ENCODE assay signal across 7 mouse cellular contexts in genomic region chr1:36557457-36558011, GRCm38 (mm10). TPM values are rescaled to one million over a fixed set of nuclear protein-coding genes. Genes with fewer than 3 reads are reported as not detected.
DNase-seq lines count a peak whose midpoint lies in the region; ATAC-seq and TF ChIP-seq lines count a peak whose summit lies in the region.

No protein-coding gene starts in this region.

- H3K27ac ChIP-seq in intestine, postnatal 0 days (ENCODE audit: low read depth, low read length), result peak overlapping the region; percentile 90
- H3K27ac ChIP-seq in limb, embryonic 14.5 days (replicated peaks; ENCODE audit: low read depth, low read length), result peak overlapping the region; percentile 99
- H3K27ac ChIP-seq in midbrain, embryonic 12.5 days (replicated peaks), result peak overlapping the region; percentile 99
- peak overlapping the region; percentile 78 for H3K27ac ChIP-seq in spleen, adult 2 months (ENCODE audit: insufficient read depth, low read length)

- TF ChIP-seq POLR2A in limb, embryonic 14.5 days (IDR thresholded peaks at IDR 0.05; ENCODE audit: borderline replicate concordance, extremely low read depth, insufficient read depth, insufficient read length), result no peak
- no peak for TF ChIP-seq POLR2A in spleen, adult 2 months (IDR thresholded peaks at IDR 0.05; ENCODE audit: low read depth, low read length)

- peaks cover 15% of the 10 kb centered on the region for H3K36me3 ChIP-seq in intestine, postnatal 0 days (ENCODE audit: control insufficient read depth, insufficient read depth)
- peaks cover 29% of the 10 kb centered on the region for H3K36me3 ChIP-seq in limb, embryonic 14.5 days (ENCODE audit: control insufficient read depth, insufficient read depth, low read length)
- H3K36me3 ChIP-seq in midbrain, embryonic 12.5 days, result peaks cover 28% of the 10 kb centered on the region
- H3K36me3 ChIP-seq in spleen, adult 2 months (ENCODE audit: control insufficient read depth, insufficient read depth, low read length), result no peaks in the 10 kb centered on the region

- peak overlapping the region; percentile 81 for H3K4me3 ChIP-seq in intestine, postnatal 0 days (ENCODE audit: low read depth, low read length)
- peak overlapping the region; percentile 96 for H3K4me3 ChIP-seq in limb, embryonic 14.5 days (replicated peaks; ENCODE audit: low read length)
- peak overlapping the region; percentile 94 for H3K4me3 ChIP-seq in midbrain, embryonic 12.5 days
- peak overlapping the region; percentile 68 for H3K4me3 ChIP-seq in spleen, adult 2 months (ENCODE audit: extremely low read depth, insufficient read depth, insufficient read length)

- ATAC-seq in intestine, postnatal 0 days, result peak; percentile 53
- ATAC-seq in limb, embryonic 14.5 days (ENCODE audit: low FRiP score, low read depth), result peak; percentile 83
- peak; percentile 66 for ATAC-seq in midbrain, embryonic 12.5 days (ENCODE audit: low FRiP score, low read depth)

- under 1% methylated on average over 42 of the region's 48 CpGs for WGBS in intestine, postnatal 0 days
- 0% methylated on average over 34 of the region's 48 CpGs for WGBS in limb, embryonic 14.5 days
- under 1% methylated on average over 48 of the region's 48 CpGs for WGBS in midbrain, embryonic 12.5 days
- 1% methylated on average over 46 of the region's 48 CpGs for WGBS in spleen, adult 2 months

- DNase-seq in adrenal gland, postnatal 14 days, result peak; percentile 92
- peak; percentile 71 for DNase-seq in embryo, embryonic 11.5 days (ENCODE audit: low read depth, low spot score)
- peak; percentile 91 to 93 for DNase-seq in heart, adult 18-20 months
- peak; percentile 92 for DNase-seq in limb, embryonic 14.5 days (ENCODE audit: low spot score)
- DNase-seq in spleen, adult 2 months (ENCODE audit: low read depth in 1 of 2, low spot score in 2 of 2), result peak in 1 of 2 experiments; percentile 24

- H3K9me3 ChIP-seq in intestine, postnatal 0 days (ENCODE audit: control insufficient read depth), result no peaks in the 10 kb centered on the region
- H3K9me3 ChIP-seq in limb, embryonic 14.5 days (ENCODE audit: control insufficient read depth, low read length), result no peaks in the 10 kb centered on the region
- H3K9me3 ChIP-seq in midbrain, embryonic 12.5 days, result no peaks in the 10 kb centered on the region

- H3K27me3 ChIP-seq in intestine, postnatal 0 days (replicated peaks; ENCODE audit: control insufficient read depth, insufficient read depth, low read length), result no peaks in the 10 kb centered on the region
- no peaks in the 10 kb centered on the region for H3K27me3 ChIP-seq in limb, embryonic 14.5 days (ENCODE audit: control insufficient read depth, insufficient read depth, low read length)
- H3K27me3 ChIP-seq in midbrain, embryonic 12.5 days, result peaks cover 8% of the 10 kb centered on the region
- H3K27me3 ChIP-seq in spleen, adult 2 months (ENCODE audit: control insufficient read depth, insufficient read depth, low read length), result peaks cover 12% of the 10 kb centered on the region

- no peak for TF ChIP-seq CTCF in intestine, postnatal 0 days (IDR thresholded peaks at IDR 0.05; ENCODE audit: low read depth)
- no peak for TF ChIP-seq CTCF in spleen, adult 2 months (IDR thresholded peaks at IDR 0.05; ENCODE audit: extremely low read depth, insufficient read depth, insufficient read length, insufficient replicate concordance)

- H3K9ac ChIP-seq in intestine, postnatal 0 days (ENCODE audit: low read depth, low read length), result peak overlapping the region; percentile 80
- H3K9ac ChIP-seq in limb, embryonic 14.5 days (ENCODE audit: low read depth, low read length, severe bottlenecking), result peak overlapping the region; percentile 96
- peak overlapping the region; percentile 98 for H3K9ac ChIP-seq in midbrain, embryonic 12.5 days (replicated peaks)

- peaks cover 4% of the 10 kb centered on the region; the same call in 1 of the 2 replicates for H3K4me1 ChIP-seq in intestine, postnatal 0 days (replicated peaks; ENCODE audit: control insufficient read depth, insufficient read depth, low read length)
- peaks cover 29% of the 10 kb centered on the region for H3K4me1 ChIP-seq in limb, embryonic 14.5 days (ENCODE audit: control insufficient read depth, insufficient read depth, low read length)
- H3K4me1 ChIP-seq in midbrain, embryonic 12.5 days, result peaks cover 41% of the 10 kb centered on the region
- H3K4me1 ChIP-seq in spleen, adult 2 months (ENCODE audit: control insufficient read depth, insufficient read depth, insufficient read length), result peaks cover 7% of the 10 kb centered on the region

- peak overlapping the region; percentile 83 for H3K4me2 ChIP-seq in intestine, postnatal 0 days (replicated peaks; ENCODE audit: low read depth)
- peak overlapping the region; percentile 96 for H3K4me2 ChIP-seq in limb, embryonic 14.5 days (replicated peaks; ENCODE audit: low read depth, low read length, severe bottlenecking)
- H3K4me2 ChIP-seq in midbrain, embryonic 12.5 days (replicated peaks), result peak overlapping the region; percentile 99

RNA-seq across cellular contexts. Expression of gene Sema4c, which starts 0.6 kb away (rescaled TPM):
- 20.7 and 27.9 TPM in 2 replicates for total RNA-seq in adrenal gland, postnatal 14 days (2021)
- 10 to 100 TPM in 1 of 2 experiments, 1 to 10 TPM in 1; 9.2 to 10.4 TPM for total RNA-seq in heart, adult 18-20 months (2021)
- 3.5 and 3.9 TPM in 2 replicates for polyA plus RNA-seq in intestine, postnatal 0 days (2015; fragmentation: Nextera tagmentation; extraction: Ambion mirVana)
- 45.9 and 48.5 TPM in 2 replicates for polyA plus RNA-seq in limb, embryonic 14.5 days (2012; rRNA removed)
- polyA plus RNA-seq in limb, embryonic 14.5 days (2014; fragmentation: Nextera tagmentation; extraction: Ambion mirVana), result 2.0 and 4.0 TPM in 2 replicates
- polyA plus RNA-seq in midbrain, embryonic 12.5 days (2016; fragmentation: Nextera tagmentation; extraction: Ambion mirVana), result 35.2 and 37.6 TPM in 2 replicates
- 8.5 and 9.5 TPM in 2 replicates for polyA plus RNA-seq in spleen, adult 2 months (2012; rRNA removed)

RNA-seq across cellular contexts. Expression of gene Ankrd39, which starts 10.3 kb away (rescaled TPM):
- 11.7 and 15.3 TPM in 2 replicates for total RNA-seq in adrenal gland, postnatal 14 days (2021)
- 1 to 10 TPM; 5.8 to 6.2 TPM for total RNA-seq in heart, adult 18-20 months (2021)
- polyA plus RNA-seq in intestine, postnatal 0 days (2015; fragmentation: Nextera tagmentation; extraction: Ambion mirVana), result 15.0 and 18.5 TPM in 2 replicates
- 22.4 and 26.2 TPM in 2 replicates for polyA plus RNA-seq in limb, embryonic 14.5 days (2012; rRNA removed)
- 22.5 and 22.9 TPM in 2 replicates for polyA plus RNA-seq in limb, embryonic 14.5 days (2014; fragmentation: Nextera tagmentation; extraction: Ambion mirVana)
- polyA plus RNA-seq in midbrain, embryonic 12.5 days (2016; fragmentation: Nextera tagmentation; extraction: Ambion mirVana), result 19.6 and 19.8 TPM in 2 replicates
- 22.2 and 26.0 TPM in 2 replicates for polyA plus RNA-seq in spleen, adult 2 months (2012; rRNA removed)

RNA-seq across cellular contexts. Expression of gene Gm42417, which starts 18.3 kb away (rescaled TPM):
- 2.1 TPM in 1 of 2 replicates, not detected in the other for total RNA-seq in adrenal gland, postnatal 14 days (2021)
- total RNA-seq in heart, adult 18-20 months (2021), result 100 to 1,000 TPM; 174 to 267 TPM
- 0.22 TPM in 1 of 2 replicates, not detected in the other for polyA plus RNA-seq in intestine, postnatal 0 days (2015; fragmentation: Nextera tagmentation; extraction: Ambion mirVana)
- polyA plus RNA-seq in limb, embryonic 14.5 days (2012; rRNA removed), result 0.47 TPM in 1 of 2 replicates, not detected in the other
- polyA plus RNA-seq in limb, embryonic 14.5 days (2014; fragmentation: Nextera tagmentation; extraction: Ambion mirVana), result not detected in 2 replicates
- 0.55 TPM in 1 of 2 replicates, not detected in the other for polyA plus RNA-seq in midbrain, embryonic 12.5 days (2016; fragmentation: Nextera tagmentation; extraction: Ambion mirVana)
- not detected in 2 replicates for polyA plus RNA-seq in spleen, adult 2 months (2012; rRNA removed)

RNA-seq across cellular contexts. Expression of gene Ankrd23, which starts 20.9 kb away (rescaled TPM):
- total RNA-seq in adrenal gland, postnatal 14 days (2021), result 8.9 and 9.7 TPM in 2 replicates
- 100 to 1,000 TPM; 315 to 408 TPM for total RNA-seq in heart, adult 18-20 months (2021)
- polyA plus RNA-seq in intestine, postnatal 0 days (2015; fragmentation: Nextera tagmentation; extraction: Ambion mirVana), result 2.1 and 3.8 TPM in 2 replicates
- polyA plus RNA-seq in limb, embryonic 14.5 days (2012; rRNA removed), result 27.4 and 32.8 TPM in 2 replicates
- 9.9 and 11.6 TPM in 2 replicates for polyA plus RNA-seq in limb, embryonic 14.5 days (2014; fragmentation: Nextera tagmentation; extraction: Ambion mirVana)
- polyA plus RNA-seq in midbrain, embryonic 12.5 days (2016; fragmentation: Nextera tagmentation; extraction: Ambion mirVana), result 19.8 and 21.1 TPM in 2 replicates
- 16.6 and 17.7 TPM in 2 replicates for polyA plus RNA-seq in spleen, adult 2 months (2012; rRNA removed)

RNA-seq across cellular contexts. Expression of gene Cnnm3, which starts 45.9 kb away (rescaled TPM):
- 26.3 and 27.5 TPM in 2 replicates for total RNA-seq in adrenal gland, postnatal 14 days (2021)
- 10 to 100 TPM; 13.1 to 16.6 TPM for total RNA-seq in heart, adult 18-20 months (2021)
- polyA plus RNA-seq in intestine, postnatal 0 days (2015; fragmentation: Nextera tagmentation; extraction: Ambion mirVana), result 2.5 and 2.6 TPM in 2 replicates
- polyA plus RNA-seq in limb, embryonic 14.5 days (2012; rRNA removed), result 22.5 and 25.9 TPM in 2 replicates
- polyA plus RNA-seq in limb, embryonic 14.5 days (2014; fragmentation: Nextera tagmentation; extraction: Ambion mirVana), result 6.4 and 6.8 TPM in 2 replicates
- 3.8 and 4.6 TPM in 2 replicates for polyA plus RNA-seq in midbrain, embryonic 12.5 days (2016; fragmentation: Nextera tagmentation; extraction: Ambion mirVana)
- polyA plus RNA-seq in spleen, adult 2 months (2012; rRNA removed), result 18.4 and 24.1 TPM in 2 replicates
